Mouse (Mus musculus): ENCODE results near the gene Scgn. TPM values are rescaled to one million over a fixed set of nuclear protein-coding genes. Genes with fewer than 3 reads are reported as not detected.

The Scgn gene
- polyA plus RNA-seq, 1 experiment from 2014 or later = 0.13 TPM

GRCm38 (mm10) chr13:23930904-23931303, 60.1 kb downstream of the Scgn start:
- 66% methylated on average over 11 of the region's 11 CpGs for WGBS
- Histone ChIP-seq H3K27me3 (ENCODE audit: insufficient read depth, poor library complexity, severe bottlenecking) (0 out of 2 replicates have a peak, but pooled peaks cover 5% of the 10 kb centered on the region), H3K4me1 (no peaks in the 10 kb centered on the region; the same call in 1 of the 2 replicates), H3K9me3 (no peaks in the 10 kb centered on the region), H3K27ac (no peak overlapping the region), H3K36me3 (no peaks in the 10 kb centered on the region), H3K4me3 (no peak overlapping the region)
- DNase-seq (ENCODE audit: low spot score) = no peak

GRCm38 (mm10) chr13:23930461-23930860, 60.6 kb downstream of the Scgn start:
- WGBS = 88% methylated on average over 9 of the region's 9 CpGs
- Histone ChIP-seq H3K27ac (no peak overlapping the region), H3K9me3 (no peaks in the 10 kb centered on the region), H3K4me1 (no peaks in the 10 kb centered on the region; the same call in 1 of the 2 replicates), H3K27me3 (ENCODE audit: insufficient read depth, poor library complexity, severe bottlenecking) (0 out of 2 replicates have a peak, but pooled peaks cover 5% of the 10 kb centered on the region), H3K36me3 (no peaks in the 10 kb centered on the region), H3K4me3 (no peak overlapping the region)
- DNase-seq (ENCODE audit: low spot score) = no peak

- H3K36me3 ChIP-seq = no peaks in the 10 kb centered on the region
- DNase-seq (ENCODE audit: low spot score) = no peak
- H3K4me3 ChIP-seq = no peak overlapping the region
- H3K9me3 ChIP-seq = no peaks in the 10 kb centered on the region
- H3K27me3 ChIP-seq (ENCODE audit: insufficient read depth, poor library complexity, severe bottlenecking) = no peaks in the 10 kb centered on the region
- H3K4me1 ChIP-seq = no peaks in the 10 kb centered on the region; the same call in 1 of the 2 replicates
- 45% methylated on average over 3 of the region's 3 CpGs for WGBS
- H3K27ac ChIP-seq = no peak overlapping the region
These were observed 62.4 kb downstream of the Scgn start for GRCm38 (mm10) chr13:23928637-23929036.

GRCm38 (mm10) chr13:23925792-23926191, 65.2 kb downstream of the Scgn start:
- Histone ChIP-seq H3K27me3 (ENCODE audit: insufficient read depth, poor library complexity, severe bottlenecking) (no peaks in the 10 kb centered on the region), H3K36me3 (no peaks in the 10 kb centered on the region), H3K4me3 (no peak overlapping the region), H3K27ac (no peak overlapping the region), H3K4me1 (no peaks in the 10 kb centered on the region; the same call in 1 of the 2 replicates), H3K9me3 (no peaks in the 10 kb centered on the region)
- WGBS = 79% methylated on average over 2 of the region's 2 CpGs
- DNase-seq (ENCODE audit: low spot score) = no peak

GRCm38 (mm10) chr13:23917674-23918073, 73.3 kb downstream of the Scgn start:
- 68% methylated on average over 4 of the region's 4 CpGs for WGBS
- Histone ChIP-seq H3K36me3 (no peaks in the 10 kb centered on the region), H3K27me3 (ENCODE audit: insufficient read depth, poor library complexity, severe bottlenecking) (0 out of 2 replicates have a peak, but pooled peaks cover 4% of the 10 kb centered on the region), H3K27ac (no peak overlapping the region), H3K9me3 (no peaks in the 10 kb centered on the region), H3K4me3 (no peak overlapping the region), H3K4me1 (peaks cover 30% of the 10 kb centered on the region)
- DNase-seq (ENCODE audit: low spot score) = no peak

GRCm38 (mm10) chr13:23916132-23916531, 74.9 kb downstream of the Scgn start:
- Histone ChIP-seq H3K4me1 (peaks cover 30% of the 10 kb centered on the region), H3K36me3 (no peaks in the 10 kb centered on the region), H3K27me3 (ENCODE audit: insufficient read depth, poor library complexity, severe bottlenecking) (0 out of 2 replicates have a peak, but pooled peaks cover 7% of the 10 kb centered on the region), H3K27ac (0 out of 2 replicates have a peak overlapping the region, but pooled peaks have one; percentile 22), H3K9me3 (no peaks in the 10 kb centered on the region), H3K4me3 (no peak overlapping the region)
- DNase-seq (ENCODE audit: low spot score) = no peak
- WGBS = 37% methylated on average over 1 of the region's 1 CpGs

GRCm38 (mm10) chr13:23914376-23915167, 76.4 kb downstream of the Scgn start, which contains the start of gene Slc17a4:
Gene Slc17a4, minus strand, starts transcription at chr13:23915009.
- WGBS = 48% methylated on average over 9 of the region's 9 CpGs
- Histone ChIP-seq H3K9me3 (no peaks in the 10 kb centered on the region), H3K27ac (peak within 1 kb of the TSS; percentile 52; the same call in 1 of the 2 replicates), H3K36me3 (no peaks in the 10 kb centered on the region), H3K4me1 (peaks cover 30% of the 10 kb centered on the region), H3K4me3 (no peak within 1 kb of the TSS), H3K27me3 (ENCODE audit: insufficient read depth, poor library complexity, severe bottlenecking) (peaks cover 13% of the 10 kb centered on the region; the same call in 1 of the 2 replicates)
- DNase-seq (ENCODE audit: low spot score) = no peak

GRCm38 (mm10) chr13:23913791-23914306, 77.2 kb downstream of the Scgn start:
- peaks cover 14% of the 10 kb centered on the region; the same call in 1 of the 2 replicates for H3K27me3 ChIP-seq (ENCODE audit: insufficient read depth, poor library complexity, severe bottlenecking)
- DNase-seq (ENCODE audit: low spot score) = peak; percentile 80
- 0 out of 2 replicates have a peak overlapping the region, but pooled peaks have one; percentile 52 for H3K27ac ChIP-seq
- H3K9me3 ChIP-seq = no peaks in the 10 kb centered on the region
- peaks cover 30% of the 10 kb centered on the region for H3K4me1 ChIP-seq
- 12% methylated on average over 6 of the region's 6 CpGs for WGBS
- H3K36me3 ChIP-seq = no peaks in the 10 kb centered on the region
- H3K4me3 ChIP-seq = no peak overlapping the region

- WGBS = 85% methylated on average over 5 of the region's 5 CpGs
- Histone ChIP-seq H3K36me3 (no peaks in the 10 kb centered on the region), H3K27ac (no peak overlapping the region), H3K27me3 (ENCODE audit: insufficient read depth, poor library complexity, severe bottlenecking) (peaks cover 28% of the 10 kb centered on the region; the same call in 1 of the 2 replicates), H3K9me3 (no peaks in the 10 kb centered on the region), H3K4me1 (peaks cover 27% of the 10 kb centered on the region), H3K4me3 (no peak overlapping the region)
- no peak for DNase-seq (ENCODE audit: low spot score)
These were observed 79.7 kb downstream of the Scgn start for GRCm38 (mm10) chr13:23911335-23911734.

- no peaks in the 10 kb centered on the region for H3K36me3 ChIP-seq
- peaks cover 33% of the 10 kb centered on the region for H3K27me3 ChIP-seq (ENCODE audit: insufficient read depth, poor library complexity, severe bottlenecking)
- no peak for DNase-seq (ENCODE audit: low spot score)
- WGBS = 72% methylated on average over 5 of the region's 5 CpGs
- no peaks in the 10 kb centered on the region for H3K9me3 ChIP-seq
- no peak overlapping the region for H3K4me3 ChIP-seq
- peaks cover 14% of the 10 kb centered on the region for H3K4me1 ChIP-seq
- H3K27ac ChIP-seq = no peak overlapping the region
These were observed 80.9 kb downstream of the Scgn start for GRCm38 (mm10) chr13:23910121-23910520.

- H3K27me3 ChIP-seq (ENCODE audit: insufficient read depth, poor library complexity, severe bottlenecking) = peaks cover 38% of the 10 kb centered on the region
- H3K4me1 ChIP-seq = 0 out of 2 replicates have a peak, but pooled peaks cover 3% of the 10 kb centered on the region
- no peaks in the 10 kb centered on the region for H3K9me3 ChIP-seq
- no peaks in the 10 kb centered on the region for H3K36me3 ChIP-seq
- no peak for DNase-seq (ENCODE audit: low spot score)
- 87% methylated on average over 5 of the region's 5 CpGs for WGBS
- no peak overlapping the region for H3K4me3 ChIP-seq
- H3K27ac ChIP-seq = no peak overlapping the region
These were observed 84.1 kb downstream of the Scgn start for GRCm38 (mm10) chr13:23906906-23907305.
